Mouse (Mus musculus): ENCODE measurements at regions not wholly inside any gene's neighbourhood (a gene's known extent, or its start where the extent isn't known, plus 50 kb on each side); places are given as distances from the start of the nearest gene placed in this dataset.

- no peak for ATAC-seq
These were observed 852.0 kb upstream of the Agtr1b start for GRCm38 (mm10) chr3:21218936-21219335.

GRCm38 (mm10) chr3:21241184-21241583 lies 835.3 kb upstream of the Tbl1xr1 start:
- no peak overlapping the region for H3K9ac ChIP-seq (ENCODE audit: low read depth, low read length)
- H3K4me2 ChIP-seq (ENCODE audit: low read depth, low read length): no peak overlapping the region
- WGBS: 85% methylated on average over 2 of the region's 2 CpGs
- no peaks in the 10 kb centered on the region for H3K36me3 ChIP-seq (ENCODE audit: control insufficient read depth, insufficient read depth, low read length)
- H3K9me3 ChIP-seq (ENCODE audit: control insufficient read depth, low read length): no peaks in the 10 kb centered on the region
- ATAC-seq: no peak
- no peak overlapping the region for H3K4me3 ChIP-seq (ENCODE audit: low read length)
- H3K27me3 ChIP-seq (replicated peaks; ENCODE audit: control insufficient read depth, insufficient read depth, low read length): no peaks in the 10 kb centered on the region
- H3K4me1 ChIP-seq (ENCODE audit: control insufficient read depth, insufficient read depth, low read length): no peaks in the 10 kb centered on the region
- H3K27ac ChIP-seq (ENCODE audit: low read length): no peak overlapping the region

More at GRCm38 (mm10) chr3:21218936-21219335, 852.0 kb upstream of the Agtr1b start:
- Histone ChIP-seq H3K9me3 (ENCODE audit: control insufficient read depth, low read length) (no peaks in the 10 kb centered on the region), H3K27me3 (replicated peaks; ENCODE audit: control insufficient read depth, insufficient read depth, low read length) (no peaks in the 10 kb centered on the region), H3K36me3 (ENCODE audit: control insufficient read depth, insufficient read depth, low read length) (no peaks in the 10 kb centered on the region), H3K4me1 (ENCODE audit: control insufficient read depth, insufficient read depth, low read length) (no peaks in the 10 kb centered on the region), H3K4me2 (ENCODE audit: low read depth, low read length) (no peak overlapping the region), H3K4me3 (ENCODE audit: low read length) (no peak overlapping the region), H3K9ac (ENCODE audit: low read depth, low read length) (no peak overlapping the region), H3K27ac (ENCODE audit: low read length) (no peak overlapping the region)
- WGBS: 56% methylated on average over 1 of the region's 1 CpGs

- Histone ChIP-seq H3K9ac (ENCODE audit: low read depth, low read length) (no peak overlapping the region), H3K4me2 (ENCODE audit: low read depth, low read length) (no peak overlapping the region), H3K36me3 (ENCODE audit: control insufficient read depth, insufficient read depth, low read length) (no peaks in the 10 kb centered on the region), H3K4me1 (ENCODE audit: control insufficient read depth, insufficient read depth, low read length) (no peaks in the 10 kb centered on the region), H3K4me3 (ENCODE audit: low read length) (no peak overlapping the region), H3K27me3 (replicated peaks; ENCODE audit: control insufficient read depth, insufficient read depth, low read length) (no peaks in the 10 kb centered on the region), H3K27ac (ENCODE audit: low read length) (no peak overlapping the region), H3K9me3 (ENCODE audit: control insufficient read depth, low read length) (no peaks in the 10 kb centered on the region)
- ATAC-seq: no peak
- 97% methylated on average over 1 of the region's 1 CpGs for WGBS
These were observed 820.2 kb upstream of the Tbl1xr1 start for GRCm38 (mm10) chr3:21256129-21256760.

- H3K4me1 ChIP-seq (ENCODE audit: control insufficient read depth, insufficient read depth, low read length): no peaks in the 10 kb centered on the region; the same call in 1 of the 2 replicates
- no peak overlapping the region for H3K27ac ChIP-seq (ENCODE audit: low read length)
- no peak for ATAC-seq
- 94% methylated on average over 2 of the region's 2 CpGs for WGBS
- no peaks in the 10 kb centered on the region for H3K9me3 ChIP-seq (ENCODE audit: control insufficient read depth, low read length)
- no peak overlapping the region for H3K9ac ChIP-seq (ENCODE audit: low read depth, low read length)
- H3K36me3 ChIP-seq (ENCODE audit: control insufficient read depth, insufficient read depth, low read length): no peaks in the 10 kb centered on the region
- H3K4me3 ChIP-seq (ENCODE audit: low read length): no peak overlapping the region
- no peaks in the 10 kb centered on the region for H3K27me3 ChIP-seq (replicated peaks; ENCODE audit: control insufficient read depth, insufficient read depth, low read length)
- H3K4me2 ChIP-seq (ENCODE audit: low read depth, low read length): no peak overlapping the region
These were observed 813.1 kb upstream of the Tbl1xr1 start for GRCm38 (mm10) chr3:21263317-21263716.

- 60% methylated on average over 2 of the region's 2 CpGs for WGBS
- no peak for ATAC-seq
- Histone ChIP-seq H3K9me3 (ENCODE audit: control insufficient read depth, low read length) (no peaks in the 10 kb centered on the region), H3K27ac (ENCODE audit: low read length) (no peak overlapping the region), H3K4me1 (ENCODE audit: control insufficient read depth, insufficient read depth, low read length) (peaks cover 2% of the 10 kb centered on the region; the same call in 1 of the 2 replicates), H3K27me3 (replicated peaks; ENCODE audit: control insufficient read depth, insufficient read depth, low read length) (no peaks in the 10 kb centered on the region), H3K36me3 (ENCODE audit: control insufficient read depth, insufficient read depth, low read length) (no peaks in the 10 kb centered on the region), H3K9ac (ENCODE audit: low read depth, low read length) (no peak overlapping the region), H3K4me2 (ENCODE audit: low read depth, low read length) (no peak overlapping the region), H3K4me3 (ENCODE audit: low read length) (no peak overlapping the region)
These were observed 811.0 kb upstream of the Tbl1xr1 start for GRCm38 (mm10) chr3:21265491-21265890.

GRCm38 (mm10) chr3:21268429-21269129 lies 807.9 kb upstream of the Tbl1xr1 start:
- no peaks in the 10 kb centered on the region for H3K9me3 ChIP-seq (ENCODE audit: control insufficient read depth, low read length)
- H3K27ac ChIP-seq (ENCODE audit: low read length): no peak overlapping the region
- no peak overlapping the region for H3K4me3 ChIP-seq (ENCODE audit: low read length)
- no peak overlapping the region for H3K4me2 ChIP-seq (ENCODE audit: low read depth, low read length)
- peaks cover 2% of the 10 kb centered on the region; the same call in 1 of the 2 replicates for H3K4me1 ChIP-seq (ENCODE audit: control insufficient read depth, insufficient read depth, low read length)
- H3K36me3 ChIP-seq (ENCODE audit: control insufficient read depth, insufficient read depth, low read length): no peaks in the 10 kb centered on the region
- 56% methylated on average over 7 of the region's 7 CpGs for WGBS
- no peak overlapping the region for H3K9ac ChIP-seq (ENCODE audit: low read depth, low read length)
- peak; percentile 86 for ATAC-seq
- no peaks in the 10 kb centered on the region for H3K27me3 ChIP-seq (replicated peaks; ENCODE audit: control insufficient read depth, insufficient read depth, low read length)

- 78% methylated on average over 2 of the region's 2 CpGs for WGBS
- no peak for ATAC-seq
- Histone ChIP-seq H3K36me3 (ENCODE audit: control insufficient read depth, insufficient read depth, low read length) (no peaks in the 10 kb centered on the region), H3K4me1 (ENCODE audit: control insufficient read depth, insufficient read depth, low read length) (peaks cover 2% of the 10 kb centered on the region; the same call in 1 of the 2 replicates), H3K4me2 (ENCODE audit: low read depth, low read length) (no peak overlapping the region), H3K9ac (ENCODE audit: low read depth, low read length) (no peak overlapping the region), H3K27ac (ENCODE audit: low read length) (no peak overlapping the region), H3K4me3 (ENCODE audit: low read length) (no peak overlapping the region), H3K27me3 (replicated peaks; ENCODE audit: control insufficient read depth, insufficient read depth, low read length) (no peaks in the 10 kb centered on the region), H3K9me3 (ENCODE audit: control insufficient read depth, low read length) (no peaks in the 10 kb centered on the region)
These were observed 807.4 kb upstream of the Tbl1xr1 start for GRCm38 (mm10) chr3:21269130-21269440.

GRCm38 (mm10) chr3:21270788-21271187 lies 805.7 kb upstream of the Tbl1xr1 start:
- WGBS: 92% methylated on average over 3 of the region's 3 CpGs
- Histone ChIP-seq H3K4me3 (ENCODE audit: low read length) (no peak overlapping the region), H3K27me3 (replicated peaks; ENCODE audit: control insufficient read depth, insufficient read depth, low read length) (no peaks in the 10 kb centered on the region), H3K4me1 (ENCODE audit: control insufficient read depth, insufficient read depth, low read length) (peaks cover 2% of the 10 kb centered on the region; the same call in 1 of the 2 replicates), H3K9ac (ENCODE audit: low read depth, low read length) (no peak overlapping the region), H3K36me3 (ENCODE audit: control insufficient read depth, insufficient read depth, low read length) (no peaks in the 10 kb centered on the region), H3K4me2 (ENCODE audit: low read depth, low read length) (no peak overlapping the region), H3K9me3 (ENCODE audit: control insufficient read depth, low read length) (no peaks in the 10 kb centered on the region), H3K27ac (ENCODE audit: low read length) (no peak overlapping the region)
- no peak for ATAC-seq

GRCm38 (mm10) chr3:21272219-21272618 lies 804.2 kb upstream of the Tbl1xr1 start:
- Histone ChIP-seq H3K27me3 (replicated peaks; ENCODE audit: control insufficient read depth, insufficient read depth, low read length) (no peaks in the 10 kb centered on the region), H3K4me1 (ENCODE audit: control insufficient read depth, insufficient read depth, low read length) (peaks cover 2% of the 10 kb centered on the region; the same call in 1 of the 2 replicates), H3K27ac (ENCODE audit: low read length) (no peak overlapping the region), H3K9me3 (ENCODE audit: control insufficient read depth, low read length) (no peaks in the 10 kb centered on the region), H3K36me3 (ENCODE audit: control insufficient read depth, insufficient read depth, low read length) (no peaks in the 10 kb centered on the region), H3K4me2 (ENCODE audit: low read depth, low read length) (no peak overlapping the region), H3K4me3 (ENCODE audit: low read length) (no peak overlapping the region), H3K9ac (ENCODE audit: low read depth, low read length) (no peak overlapping the region)
- WGBS: 84% methylated on average over 4 of the region's 4 CpGs
- no peak for ATAC-seq
